Mouse (Mus musculus): ENCODE measurements around the gene Flnb. TPM values are rescaled to one million over a fixed set of nuclear protein-coding genes. Genes with fewer than 3 reads are reported as not detected.

The Flnb gene
- polyA plus RNA-seq, 1 experiment: 4.2 TPM

DNA sequence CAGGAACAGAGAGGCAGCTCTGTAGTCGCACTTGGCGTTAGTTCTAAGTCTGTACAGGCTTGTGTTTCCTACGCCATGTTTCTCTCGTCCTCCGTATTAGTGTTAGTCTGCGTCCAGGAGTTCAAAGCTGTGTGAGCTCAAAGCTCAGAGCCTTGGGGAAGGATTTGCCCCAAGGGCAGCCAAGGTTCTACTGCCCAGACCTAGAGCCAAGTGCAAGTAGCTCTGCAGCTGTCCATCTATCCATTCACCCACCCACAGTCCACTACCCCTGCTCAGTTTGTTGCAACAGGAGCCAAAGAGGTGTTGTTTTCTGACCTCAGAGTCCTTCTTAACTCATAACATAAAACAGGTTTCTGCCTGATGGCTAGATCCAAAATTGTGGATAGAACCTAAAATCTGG, 70.5 kb downstream of the Flnb start:
- TF ChIP-seq FLI1 (IDR thresholded peaks at IDR 0.05; ENCODE audit: low read length) (no peak), GATA1 (IDR thresholded peaks at IDR 0.05; ENCODE audit: borderline replicate concordance, low read length) (no peak)
- H3K36me3 ChIP-seq (replicated peaks; ENCODE audit: low read length): peaks cover 22% of the 10 kb centered on the region
- peaks cover 43% of the 10 kb centered on the region for H3K27me3 ChIP-seq (replicated peaks)
- H3K9me3 ChIP-seq: no peaks in the 10 kb centered on the region
- peaks cover 35% of the 10 kb centered on the region for H3K4me1 ChIP-seq
- H3K4me3 ChIP-seq (replicated peaks): no peak overlapping the region

DNA sequence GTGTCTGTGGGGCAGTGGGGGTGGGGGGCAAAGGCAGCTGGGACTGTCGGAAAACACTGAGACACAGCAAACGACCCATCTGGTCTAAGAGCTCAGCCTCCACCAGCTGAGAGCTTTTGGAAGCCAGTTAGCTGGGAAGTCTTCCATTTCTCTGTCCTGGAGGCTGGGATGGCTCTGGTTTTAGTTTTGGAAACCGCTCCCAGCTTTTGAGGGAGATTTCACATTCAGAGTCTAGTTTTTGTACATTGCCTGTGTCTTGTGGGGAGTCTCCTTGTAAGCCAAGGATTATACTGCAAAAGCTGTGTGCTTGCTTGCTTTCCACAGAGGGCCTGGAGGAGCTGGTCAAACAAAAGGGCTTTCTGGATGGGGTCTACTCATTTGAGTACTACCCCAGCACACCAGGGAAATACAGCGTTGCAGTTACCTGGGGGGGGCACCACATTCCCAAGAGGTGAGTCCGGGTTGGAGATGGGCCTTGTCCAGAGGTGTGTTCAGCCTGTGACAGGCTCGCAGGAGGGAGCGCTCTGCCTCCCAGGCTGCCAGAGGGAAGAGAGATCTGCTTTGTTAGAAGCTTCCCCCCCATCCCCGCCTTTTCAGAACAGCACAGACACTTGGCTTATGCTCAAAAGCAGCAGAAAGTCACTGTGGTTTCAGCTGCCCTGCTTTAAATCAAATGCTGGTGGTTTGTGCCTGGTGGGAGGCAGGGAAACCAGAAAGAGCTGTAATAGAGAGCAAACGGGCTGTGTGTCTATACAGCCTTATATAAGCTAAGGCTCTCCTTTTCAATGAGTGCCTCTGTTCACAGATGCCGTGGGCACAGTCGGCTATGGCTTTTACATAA, 71.3 kb downstream of the Flnb start:
- peaks cover 24% of the 10 kb centered on the region for H3K36me3 ChIP-seq (replicated peaks; ENCODE audit: low read length)
- H3K9me3 ChIP-seq: no peaks in the 10 kb centered on the region
- TF ChIP-seq FLI1 (IDR thresholded peaks at IDR 0.05; ENCODE audit: low read length) (no peak), GATA1 (IDR thresholded peaks at IDR 0.05; ENCODE audit: borderline replicate concordance, low read length) (no peak)
- peak overlapping the region; percentile 87 for H3K4me3 ChIP-seq (replicated peaks)
- H3K4me1 ChIP-seq: peaks cover 35% of the 10 kb centered on the region
- peaks cover 38% of the 10 kb centered on the region for H3K27me3 ChIP-seq (replicated peaks)

DNA sequence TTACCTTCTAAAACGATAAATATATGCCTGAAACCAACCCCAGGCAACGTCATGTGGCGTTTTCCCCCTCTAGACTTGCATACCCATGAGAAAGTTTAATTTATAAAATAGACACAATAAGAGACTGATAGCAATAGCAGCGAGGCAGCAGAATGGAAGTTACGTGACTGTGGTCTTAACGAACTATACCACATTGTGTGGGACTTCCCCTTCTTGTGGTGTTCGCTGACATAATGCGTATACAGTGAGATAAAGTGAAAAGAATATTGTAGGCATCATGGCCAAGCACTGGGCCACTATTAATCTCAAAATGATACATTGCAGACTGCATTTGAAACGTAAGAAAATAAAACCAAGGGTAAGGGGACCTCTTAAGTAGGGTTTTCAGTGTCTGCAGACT, 72.1 kb downstream of the Flnb start:
- Histone ChIP-seq H3K4me3 (replicated peaks) (peak overlapping the region; percentile 87), H3K9me3 (no peaks in the 10 kb centered on the region), H3K27me3 (replicated peaks) (peaks cover 38% of the 10 kb centered on the region), H3K4me1 (peaks cover 35% of the 10 kb centered on the region), H3K36me3 (replicated peaks; ENCODE audit: low read length) (peaks cover 25% of the 10 kb centered on the region)
- TF ChIP-seq GATA1 (IDR thresholded peaks at IDR 0.05; ENCODE audit: borderline replicate concordance, low read length) (no peak; the same call in 2 of the 3 replicates), FLI1 (IDR thresholded peaks at IDR 0.05; ENCODE audit: low read length) (no peak)

DNA sequence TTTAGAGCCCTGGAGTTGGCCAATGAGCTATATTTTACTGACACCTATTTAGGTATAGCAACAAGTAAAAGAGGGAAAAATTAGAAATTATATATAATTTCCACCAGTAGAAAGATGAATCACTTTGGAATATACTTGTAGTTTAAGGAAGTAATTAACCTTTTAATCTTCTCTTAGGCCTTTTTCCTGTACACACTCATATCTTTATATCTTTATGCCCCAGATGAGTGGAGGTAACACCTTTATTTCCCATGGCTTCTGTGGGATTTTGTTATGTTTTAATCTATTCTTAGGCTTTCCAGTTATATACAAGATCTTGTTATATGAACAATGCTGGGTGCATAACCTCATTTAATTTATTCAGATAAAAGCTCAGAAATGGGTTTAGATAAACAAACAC, 73.6 kb downstream of the Flnb start:
- Histone ChIP-seq H3K27me3 (replicated peaks) (peaks cover 28% of the 10 kb centered on the region), H3K36me3 (replicated peaks; ENCODE audit: low read length) (peaks cover 25% of the 10 kb centered on the region), H3K4me3 (replicated peaks) (no peak overlapping the region), H3K9me3 (no peaks in the 10 kb centered on the region), H3K4me1 (peaks cover 33% of the 10 kb centered on the region)
- TF ChIP-seq GATA1 (IDR thresholded peaks at IDR 0.05; ENCODE audit: borderline replicate concordance, low read length) (no peak), FLI1 (IDR thresholded peaks at IDR 0.05; ENCODE audit: low read length) (no peak)

DNA sequence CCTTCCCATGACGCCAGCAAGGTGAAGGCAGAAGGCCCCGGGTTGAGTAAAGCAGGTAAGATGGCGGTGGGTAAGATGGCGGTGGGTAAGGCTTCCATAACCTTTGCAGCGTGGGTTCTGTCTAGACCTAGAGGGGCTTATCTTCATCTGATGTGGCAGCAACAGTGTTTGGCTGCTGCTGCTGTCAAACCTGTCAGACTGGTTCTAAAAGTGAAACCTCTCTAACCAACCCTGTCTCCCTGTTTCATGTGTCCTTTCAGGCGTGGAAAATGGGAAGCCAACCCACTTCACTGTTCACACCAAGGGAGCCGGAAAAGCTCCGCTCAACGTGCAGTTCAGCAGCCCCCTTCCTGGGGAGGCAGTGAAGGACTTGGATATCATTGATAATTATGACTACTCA, 78.4 kb downstream of the Flnb start:
- no peak overlapping the region for H3K4me3 ChIP-seq (replicated peaks)
- H3K27me3 ChIP-seq (replicated peaks): peaks cover 14% of the 10 kb centered on the region
- peaks cover 29% of the 10 kb centered on the region for H3K36me3 ChIP-seq (replicated peaks; ENCODE audit: low read length)
- peaks cover 3% of the 10 kb centered on the region; the same call in 1 of the 2 replicates for H3K4me1 ChIP-seq
- H3K9me3 ChIP-seq: no peaks in the 10 kb centered on the region
- TF ChIP-seq FLI1 (IDR thresholded peaks at IDR 0.05; ENCODE audit: low read length) (no peak), GATA1 (IDR thresholded peaks at IDR 0.05; ENCODE audit: borderline replicate concordance, low read length) (no peak)

DNA sequence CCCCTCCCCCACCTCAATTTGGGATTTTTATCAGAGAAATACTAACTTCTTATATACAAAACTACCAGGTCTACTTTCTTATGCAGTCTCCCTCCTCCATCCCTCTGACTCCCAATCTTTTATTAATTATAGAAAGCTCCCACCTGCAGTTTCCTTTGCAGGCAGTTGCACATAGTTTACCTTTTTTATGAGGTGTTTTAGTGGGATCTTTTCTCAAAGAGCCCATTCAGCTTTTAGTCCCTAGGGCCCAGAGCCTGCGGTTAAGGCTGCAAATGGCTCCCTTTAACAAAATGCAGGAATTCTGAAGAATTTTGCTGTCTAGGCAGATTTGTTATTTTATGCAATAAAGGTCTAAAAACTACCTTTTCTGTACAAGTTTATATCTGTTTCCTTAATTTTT, 78.9 kb downstream of the Flnb start:
- H3K36me3 ChIP-seq (replicated peaks; ENCODE audit: low read length): peaks cover 28% of the 10 kb centered on the region
- H3K27me3 ChIP-seq (replicated peaks): peaks cover 14% of the 10 kb centered on the region
- H3K4me3 ChIP-seq (replicated peaks): no peak overlapping the region
- H3K4me1 ChIP-seq: peaks cover 3% of the 10 kb centered on the region; the same call in 1 of the 2 replicates
- TF ChIP-seq GATA1 (IDR thresholded peaks at IDR 0.05; ENCODE audit: borderline replicate concordance, low read length): no peak
- TF ChIP-seq FLI1 (IDR thresholded peaks at IDR 0.05; ENCODE audit: low read length): no peak
- H3K9me3 ChIP-seq: no peaks in the 10 kb centered on the region

DNA sequence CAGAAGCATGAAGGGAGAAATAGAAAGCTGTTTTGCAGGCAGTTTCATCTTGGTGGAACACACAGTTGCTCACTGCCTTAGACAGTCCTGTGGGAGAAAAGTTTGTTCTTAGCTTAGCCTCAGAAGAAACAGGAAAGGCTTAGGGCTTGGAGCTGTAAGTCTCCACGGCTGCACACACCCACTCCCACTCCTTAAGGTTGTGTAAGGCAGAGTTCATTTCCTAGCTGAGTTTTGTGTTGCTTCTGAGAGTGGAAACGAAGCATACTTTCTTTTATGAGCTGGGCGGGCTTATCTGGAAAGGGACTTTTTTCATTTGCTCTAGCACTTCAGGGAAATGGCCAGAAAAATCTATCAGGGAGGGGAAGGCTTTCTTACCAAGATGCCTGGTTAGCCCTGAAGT, 82.2 kb downstream of the Flnb start:
- Histone ChIP-seq H3K4me3 (replicated peaks) (no peak overlapping the region), H3K36me3 (replicated peaks; ENCODE audit: low read length) (peaks cover 15% of the 10 kb centered on the region), H3K4me1 (no peaks in the 10 kb centered on the region), H3K27me3 (replicated peaks) (peaks cover 10% of the 10 kb centered on the region), H3K9me3 (no peaks in the 10 kb centered on the region)
- TF ChIP-seq FLI1 (IDR thresholded peaks at IDR 0.05; ENCODE audit: low read length) (no peak), GATA1 (IDR thresholded peaks at IDR 0.05; ENCODE audit: borderline replicate concordance, low read length) (no peak)

DNA sequence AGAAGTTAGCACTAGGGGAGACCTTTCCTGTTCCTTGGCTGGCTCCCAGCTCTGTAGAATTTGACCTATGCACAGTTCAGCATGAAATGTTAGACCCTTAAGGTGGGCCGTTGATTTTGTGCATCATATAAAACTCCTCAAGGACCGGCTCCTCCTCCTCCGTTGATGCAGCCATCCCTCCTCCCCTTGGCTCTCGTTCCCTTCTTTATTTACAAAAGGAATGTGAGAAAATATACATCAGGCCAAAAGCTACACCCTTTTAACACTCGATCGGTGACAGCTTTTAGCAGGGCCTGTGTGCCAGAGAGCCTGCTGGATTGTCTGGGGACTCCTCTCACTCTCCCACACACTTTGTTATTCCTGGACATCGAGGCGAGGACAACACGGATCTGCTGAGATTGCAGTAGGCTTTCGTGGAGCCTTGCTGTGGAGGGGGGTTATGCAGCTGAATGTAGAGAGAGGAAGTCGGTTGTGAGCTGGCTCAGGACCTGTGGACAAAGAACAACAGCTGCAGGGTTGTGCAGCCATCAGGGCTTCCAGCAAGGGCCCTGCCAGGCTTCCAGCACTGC, 82.8 kb downstream of the Flnb start:
- Histone ChIP-seq H3K4me3 (replicated peaks) (no peak overlapping the region), H3K9me3 (no peaks in the 10 kb centered on the region), H3K4me1 (no peaks in the 10 kb centered on the region), H3K36me3 (replicated peaks; ENCODE audit: low read length) (peaks cover 18% of the 10 kb centered on the region), H3K27me3 (replicated peaks) (peaks cover 10% of the 10 kb centered on the region)
- TF ChIP-seq GATA1 (IDR thresholded peaks at IDR 0.05; ENCODE audit: borderline replicate concordance, low read length) (no peak), FLI1 (IDR thresholded peaks at IDR 0.05; ENCODE audit: low read length) (no peak)

DNA sequence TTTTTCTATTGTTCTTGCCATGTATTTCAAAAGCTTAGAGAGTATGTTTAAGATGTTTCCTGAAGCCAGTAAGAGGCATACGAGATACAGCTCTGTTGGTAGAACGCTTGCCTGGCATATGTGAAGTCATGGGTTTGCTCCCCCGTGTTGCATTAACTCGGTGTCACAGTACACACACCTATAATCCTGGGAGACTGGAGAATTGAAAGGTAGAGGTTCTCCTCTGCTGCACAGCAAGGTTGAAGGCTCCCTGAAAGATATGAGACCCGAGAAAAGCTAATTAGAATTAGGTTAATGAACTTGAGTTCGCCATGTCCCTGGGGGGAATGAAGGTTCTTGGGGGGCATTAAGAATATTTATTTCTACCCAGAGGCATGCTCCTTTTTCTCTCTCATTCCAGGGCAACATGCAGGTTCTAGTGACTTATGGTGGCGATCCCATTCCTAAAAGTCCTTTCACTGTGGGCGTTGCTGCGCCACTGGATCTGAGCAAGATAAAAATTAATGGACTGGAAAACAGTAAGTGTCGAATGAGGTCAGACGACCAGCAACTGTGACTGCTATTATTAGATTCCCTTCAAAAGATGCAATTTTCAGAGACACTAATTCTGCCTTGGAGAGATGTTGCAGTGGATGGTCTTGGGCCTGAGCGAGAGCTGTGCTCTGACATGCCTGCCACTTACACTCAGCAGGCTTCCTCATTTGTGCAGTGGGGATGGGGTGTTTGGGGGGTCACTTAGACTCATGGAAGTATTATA, 83.9 kb downstream of the Flnb start:
- no peaks in the 10 kb centered on the region for H3K9me3 ChIP-seq

More for the DNA sequence above, 83.9 kb downstream of the Flnb start:
- Histone ChIP-seq H3K4me1 (no peaks in the 10 kb centered on the region), H3K36me3 (replicated peaks; ENCODE audit: low read length) (peaks cover 15% of the 10 kb centered on the region), H3K27me3 (replicated peaks) (peaks cover 10% of the 10 kb centered on the region), H3K4me3 (replicated peaks) (no peak overlapping the region)
- no peak for TF ChIP-seq GATA1 (IDR thresholded peaks at IDR 0.05; ENCODE audit: borderline replicate concordance, low read length)
- TF ChIP-seq FLI1 (IDR thresholded peaks at IDR 0.05; ENCODE audit: low read length): no peak

All from megakaryocyte, embryonic 14.5 days (primary cell).